Mouse (Mus musculus): ENCODE results near the gene Zfp275.
"Not testable (repeated sequence)": the region's sequence is repeated elsewhere in the genome, so short reads cannot be mapped to it uniquely, and the experiment has no call there.

Gene Zfp275

DNA sequence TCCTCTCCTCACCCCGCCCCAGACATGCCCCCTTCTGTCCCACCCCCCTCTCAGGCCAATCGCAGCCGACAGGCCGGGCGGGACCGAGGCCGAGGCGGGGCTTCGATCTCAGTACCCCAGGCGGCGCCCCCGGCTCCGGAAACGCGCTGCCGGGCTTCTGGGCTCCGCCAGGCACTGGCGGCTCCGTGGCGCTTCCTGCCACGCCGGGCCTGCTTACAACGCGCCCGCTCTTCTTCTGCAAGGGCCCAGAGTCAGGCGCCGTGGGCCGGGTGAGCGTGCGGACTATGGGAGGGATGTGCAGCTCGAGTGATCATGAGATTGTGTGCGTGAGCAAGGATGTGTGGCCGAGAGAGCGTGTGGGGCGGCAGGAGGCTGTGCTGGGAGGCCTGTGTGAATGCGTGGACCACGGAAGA is at the start of gene Zfp275:
Gene Zfp275 (plus strand): TSS at position 139 of the 413 bp plus-strand sequence.
- DNase-seq (ENCODE audit: inconsistent age in 2 of 2, low spot score in 1 of 2) = peak; percentile 85 to 89

DNA sequence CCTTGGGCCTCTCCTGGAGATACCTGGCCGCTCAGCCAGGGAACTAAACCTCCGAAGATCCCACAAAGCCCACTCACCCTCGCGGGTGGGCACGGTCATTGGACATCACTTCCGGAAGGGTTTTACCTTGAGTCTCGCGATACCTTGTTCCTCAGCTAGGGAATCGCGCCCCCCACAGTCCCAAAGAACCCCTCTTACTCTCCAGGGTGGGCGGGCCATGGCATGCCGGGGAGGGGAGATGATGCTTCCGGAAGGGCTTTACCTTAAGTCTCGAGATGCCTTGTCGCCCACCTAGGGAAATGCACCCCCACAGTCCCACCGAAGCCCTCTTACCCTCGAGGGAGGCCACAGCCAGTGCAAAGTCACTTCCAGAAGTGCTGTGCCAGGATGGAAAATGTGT is 49.5 kb upstream of the Zfp275 start, which contains the start of the genes Xlr5a and Xlr5c:
Gene Xlr5a (minus strand): TSS at position 101 of the 400 bp plus-strand sequence.
Gene Xlr5c (minus strand): TSS at position 101 of the 400 bp plus-strand sequence.
- DNase-seq (ENCODE audit: inconsistent age in 2 of 2, low spot score in 1 of 2) = not testable (repeated sequence)

DNA sequence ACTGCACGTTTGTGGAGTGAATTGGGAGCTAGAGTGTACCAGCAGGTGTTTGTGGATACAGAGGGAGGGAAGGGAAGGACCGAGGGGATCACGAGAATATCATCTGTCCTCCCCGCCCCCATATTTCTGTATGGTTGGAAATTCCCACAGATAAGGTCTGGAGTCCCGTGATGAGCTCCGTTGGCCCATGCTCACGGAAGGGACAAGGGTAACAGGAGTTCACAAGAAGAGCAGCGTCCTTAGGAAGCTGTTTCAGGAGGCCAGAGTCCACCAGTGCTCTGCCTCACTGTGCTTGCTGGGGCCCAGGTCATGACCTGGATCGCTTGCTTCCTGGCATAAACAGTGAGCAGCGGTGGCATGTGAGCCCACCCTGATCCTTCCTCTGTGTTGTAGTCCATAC is 46.7 kb upstream of the Zfp275 start:
- not testable (repeated sequence) for DNase-seq (ENCODE audit: inconsistent age in 2 of 2, low spot score in 1 of 2)

GRCm38 (mm10) chrX:73312522-73312921 is 29.9 kb upstream of the Zfp275 start:
- DNase-seq (ENCODE audit: inconsistent age in 2 of 2, low spot score in 1 of 2) = peak; percentile 13 to 75

- DNase-seq (ENCODE audit: inconsistent age in 2 of 2, low spot score in 1 of 2) = no peak
These were observed 21.4 kb upstream of the Zfp275 start for GRCm38 (mm10) chrX:73321029-73321428.

- no peak for DNase-seq (ENCODE audit: inconsistent age in 2 of 2, low spot score in 1 of 2)
These were observed 15.2 kb upstream of the Zfp275 start for GRCm38 (mm10) chrX:73327215-73327614.

DNA sequence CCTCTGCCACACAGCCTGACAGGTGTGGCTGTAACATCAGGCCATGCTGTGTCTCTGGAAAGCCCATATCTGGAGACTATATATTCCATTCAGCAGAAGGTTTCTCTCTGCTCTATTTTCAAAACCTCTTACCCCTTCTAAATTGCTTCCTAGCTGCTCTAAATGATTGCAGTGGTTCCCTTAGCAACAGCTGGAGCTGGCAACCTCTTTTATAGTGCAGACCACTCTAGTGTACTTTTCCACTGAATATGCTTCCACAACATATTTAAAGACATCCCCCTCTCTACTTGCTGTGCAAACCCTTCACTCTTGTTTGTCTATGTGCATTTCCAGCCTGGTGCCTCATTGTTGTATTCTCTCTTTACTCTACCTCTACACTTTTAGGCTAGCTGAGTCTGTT is 8.9 kb upstream of the Zfp275 start:
- no peak for DNase-seq (ENCODE audit: inconsistent age in 2 of 2, low spot score in 1 of 2)

- no peak for DNase-seq (ENCODE audit: inconsistent age in 2 of 2, low spot score in 1 of 2)
These were observed 5.7 kb upstream of the Zfp275 start, which contains the start of gene Gm45015 for GRCm38 (mm10) chrX:73336740-73337139. Gm45015 (minus strand) TSS chrX:73336840.

DNA sequence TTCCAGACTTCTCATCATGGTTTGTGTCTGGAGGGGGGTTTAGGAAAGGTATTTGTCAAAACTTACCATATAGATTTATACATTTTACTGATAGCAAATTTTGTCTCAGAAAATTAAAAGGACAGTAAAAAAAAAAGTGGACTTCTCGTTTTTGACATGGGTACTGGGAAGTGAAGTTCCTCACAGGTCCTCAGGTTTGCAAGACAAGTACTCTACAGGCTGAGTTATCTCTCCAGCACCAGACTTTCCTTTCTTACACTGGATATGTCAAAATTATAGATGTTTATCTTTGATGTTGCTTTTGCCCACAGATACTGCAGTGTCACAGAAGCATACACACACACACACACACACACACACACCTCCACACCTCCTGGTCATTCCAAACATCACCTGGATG is 948 bp upstream of the Zfp275 start:
- DNase-seq (ENCODE audit: inconsistent age in 2 of 2, low spot score in 1 of 2) = no peak

- no peak for DNase-seq (ENCODE audit: inconsistent age in 2 of 2, low spot score in 1 of 2)
These were observed 353 bp upstream of the Zfp275 start for GRCm38 (mm10) chrX:73342068-73342467.

GRCm38 (mm10) chrX:73342941-73343735 is 717 bp downstream of the Zfp275 start:
- no peak for DNase-seq (ENCODE audit: inconsistent age in 2 of 2, low spot score in 1 of 2)

DNA sequence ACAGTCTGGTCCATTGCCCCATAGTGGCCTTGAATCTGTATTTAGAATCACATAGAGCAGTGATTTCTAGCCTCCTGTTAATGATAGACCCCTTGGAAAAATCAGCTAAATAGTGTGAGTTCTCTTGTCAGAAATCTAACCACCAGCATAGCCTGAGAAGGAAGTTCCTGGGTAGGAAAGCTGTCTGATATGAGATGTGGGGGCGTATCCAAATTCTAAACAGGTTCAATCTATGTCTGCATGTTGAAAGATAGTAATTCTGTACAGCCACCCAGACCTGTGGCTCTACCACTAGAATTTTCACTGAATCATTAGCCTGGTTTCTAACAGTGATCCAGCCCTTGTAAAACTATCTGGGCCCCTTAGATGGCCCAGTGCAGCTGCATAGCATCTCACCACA is 1.4 kb downstream of the Zfp275 start:
- no peak for DNase-seq (ENCODE audit: inconsistent age in 2 of 2, low spot score in 1 of 2)

DNA sequence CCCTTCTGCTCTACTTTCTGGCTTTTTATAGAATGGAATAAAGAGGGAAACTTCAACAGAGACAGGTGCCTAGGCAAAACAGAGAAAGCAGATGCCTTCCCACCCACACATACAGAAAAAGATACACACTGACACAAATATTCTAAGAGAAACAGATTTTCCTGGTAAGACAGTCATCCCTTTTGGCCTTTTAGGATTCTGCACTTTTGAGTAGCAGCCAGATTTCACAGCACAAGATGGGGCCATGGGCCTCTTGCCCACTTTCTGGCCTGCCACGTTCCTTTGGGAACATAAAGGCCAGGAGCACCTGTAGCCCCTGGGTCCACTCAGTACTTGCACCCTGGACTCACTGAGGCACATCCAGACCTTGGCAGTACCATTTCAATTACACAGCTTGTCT is 1.9 kb downstream of the Zfp275 start:
- no peak for DNase-seq (ENCODE audit: inconsistent age in 2 of 2, low spot score in 1 of 2)

GRCm38 (mm10) chrX:73356163-73356562 is 13.7 kb downstream of the Zfp275 start:
- no peak for DNase-seq (ENCODE audit: inconsistent age in 2 of 2, low spot score in 1 of 2)

GRCm38 (mm10) chrX:73356719-73357118 is 14.3 kb downstream of the Zfp275 start:
- no peak for DNase-seq (ENCODE audit: inconsistent age in 2 of 2, low spot score in 1 of 2)

- no peak for DNase-seq (ENCODE audit: inconsistent age in 2 of 2, low spot score in 1 of 2)
These were observed 20.9 kb downstream of the Zfp275 start for GRCm38 (mm10) chrX:73363291-73363690.

DNA sequence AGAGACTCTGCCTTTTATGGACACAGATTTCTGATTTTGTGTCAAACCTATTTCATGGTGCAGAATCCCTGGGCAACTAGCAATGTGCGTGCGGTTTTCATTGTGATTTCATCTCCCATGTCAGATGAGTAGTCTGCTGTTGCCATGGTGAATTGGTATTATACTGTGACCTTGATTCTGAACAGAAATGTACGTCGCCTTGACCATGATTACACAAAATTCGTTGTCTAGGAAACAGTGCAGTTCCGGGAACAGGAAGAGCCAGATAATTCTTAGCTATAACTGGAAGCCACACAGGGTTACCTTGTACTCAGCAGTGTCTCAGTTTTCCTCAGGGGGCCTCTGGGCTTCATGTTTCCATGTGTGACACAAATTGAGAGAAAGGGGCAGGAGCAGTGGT is 42.0 kb downstream of the Zfp275 start:
- peak; percentile 23 to 77 for DNase-seq (ENCODE audit: inconsistent age in 2 of 2, low spot score in 1 of 2)

- no peak for DNase-seq (ENCODE audit: inconsistent age in 2 of 2, low spot score in 1 of 2)
These were observed 42.5 kb downstream of the Zfp275 start for GRCm38 (mm10) chrX:73384924-73385323.

DNA sequence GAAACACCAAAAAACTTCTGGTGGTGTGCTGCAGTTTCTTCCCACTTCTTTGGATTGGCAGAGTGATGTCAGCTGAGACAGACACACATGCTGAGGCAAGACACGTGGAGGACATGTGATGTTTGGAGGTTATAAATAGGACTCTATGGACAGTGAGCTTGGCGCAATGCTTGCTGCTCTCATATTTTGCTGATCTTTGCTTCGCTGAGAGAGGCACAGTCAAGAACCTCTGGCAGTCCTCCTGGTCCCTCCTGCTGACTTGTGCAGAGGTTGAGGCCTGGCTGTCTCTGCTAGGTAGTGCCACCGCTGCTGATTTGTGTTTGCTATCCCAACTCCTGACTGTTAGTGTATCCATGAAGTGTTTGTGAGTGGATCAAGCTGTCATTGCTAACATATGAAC is 49.1 kb downstream of the Zfp275 start:
- DNase-seq (ENCODE audit: inconsistent age in 2 of 2, low spot score in 1 of 2) = no peak

DNA sequence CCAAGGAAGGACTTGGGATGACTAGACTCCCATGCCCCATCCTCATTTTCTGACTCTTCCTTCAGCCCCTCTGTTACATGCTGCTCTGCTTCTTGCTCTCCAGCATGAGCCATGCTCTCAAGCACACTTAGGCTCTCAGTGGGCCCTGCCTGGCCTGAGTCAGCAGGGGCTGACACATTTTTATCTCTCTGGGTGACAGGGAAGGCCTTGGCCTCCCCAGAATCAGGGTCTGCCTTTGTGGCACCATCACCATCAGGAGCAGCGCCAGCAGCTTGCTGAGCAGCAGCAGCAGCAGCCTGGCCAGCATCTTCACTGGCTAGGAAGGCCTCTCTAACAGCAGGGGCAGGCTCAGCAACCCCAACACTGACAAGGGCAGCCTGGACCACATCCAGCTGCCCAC is 54.0 kb downstream of the Zfp275 start:
- peak; percentile 55 to 74 for DNase-seq (ENCODE audit: inconsistent age in 2 of 2, low spot score in 1 of 2)

- not testable (repeated sequence) for DNase-seq (ENCODE audit: inconsistent age in 2 of 2, low spot score in 1 of 2)
These were observed 56.2 kb downstream of the Zfp275 start, which contains the start of gene Gm18336 for GRCm38 (mm10) chrX:73398636-73399035. Gm18336 (minus strand) TSS chrX:73398736.

GRCm38 (mm10) chrX:73400951-73401350 is 58.5 kb downstream of the Zfp275 start:
- no peak for DNase-seq (ENCODE audit: inconsistent age in 2 of 2, low spot score in 1 of 2)

DNA sequence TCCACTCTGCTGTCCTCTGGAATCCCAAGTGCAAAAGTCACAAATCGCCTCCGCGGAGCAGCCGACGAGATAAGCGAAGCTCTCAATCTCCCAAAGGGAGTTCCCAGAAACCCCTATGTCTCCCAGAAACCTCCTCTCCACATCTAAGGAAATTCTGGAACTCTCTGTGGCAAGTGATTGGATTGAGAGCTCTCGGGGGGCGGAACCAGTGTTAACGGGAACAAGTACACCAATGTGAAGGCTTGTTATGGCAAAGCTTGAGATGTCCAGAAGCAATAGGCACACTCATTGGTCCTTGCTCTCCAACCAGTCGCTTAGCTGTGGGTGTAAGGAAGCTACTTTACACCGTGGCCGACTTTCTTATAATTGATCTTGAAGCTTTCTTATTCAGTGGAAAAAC is 59.2 kb downstream of the Zfp275 start:
- no peak for DNase-seq (ENCODE audit: inconsistent age in 2 of 2, low spot score in 1 of 2)

Data from adrenal gland, adult (tissue).